Comparison of ENCODE assay signal across 18 mouse cellular contexts in the genomic region with DNA sequence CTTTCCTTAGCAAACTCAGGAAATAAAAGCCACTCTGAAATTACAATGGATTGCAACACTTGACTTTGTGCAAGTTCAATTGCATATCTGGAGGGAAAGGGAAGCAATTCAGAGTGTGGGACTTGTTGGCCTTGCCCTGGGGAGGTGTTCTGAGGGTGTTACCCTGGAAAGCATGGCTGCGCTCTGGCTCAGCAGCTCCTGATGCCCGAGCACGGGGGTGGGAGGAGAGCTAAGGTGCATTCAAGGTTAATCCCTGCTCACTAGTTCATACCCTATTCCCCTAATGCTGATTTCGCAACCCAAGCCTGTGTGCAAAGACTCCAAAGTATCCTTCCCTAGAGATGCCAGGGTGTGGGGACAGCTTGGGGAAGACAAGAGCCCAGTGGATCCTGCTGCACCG. TPM values are rescaled to one million over a fixed set of nuclear protein-coding genes. Genes with fewer than 3 reads are reported as not detected.
DNase-seq lines count a peak whose midpoint lies in the region; ATAC-seq lines count a peak whose summit lies in the region.
"Had no signal": no experiment of that assay in that cellular context is flagged by ENCODE, and none has a peak within 500 bp of the region (broad histone marks: within the 10 kb centered on the region; RNA-seq: fewer than 3 reads in every experiment).

No protein-coding gene starts in this region.

- DNase-seq in adrenal gland, adult 2 months, result peak; percentile 22
- no peak for DNase-seq in adrenal gland, adult 8-10 months
- DNase-seq in kidney, postnatal 14 days, result peak; percentile 47
- DNase-seq in kidney, postnatal 4 days, result no peak
- DNase-seq in 416B (ENCODE audit: low read depth), result peak; percentile 20
- peak; percentile 94 for DNase-seq in gonadal fat pad, adult 2 months (ENCODE audit: low read depth)
- DNase-seq in forebrain, embryonic 11.5 days (ENCODE audit: low spot score), result no peak
- DNase-seq: cerebellum, adult 8-10 months; gastrocnemius, postnatal 10 days; kidney, adult 18-20 months; midbrain, embryonic 14.5 days; thymus, postnatal 25 days had no signal

- H3K4me3 ChIP-seq in forebrain, embryonic 11.5 days (ENCODE audit: low read depth, low read length), result no peak overlapping the region
- H3K4me3 ChIP-seq: embryonic facial prominence, embryonic 10.5 days; forebrain, embryonic 13.5 days; heart, adult 2 months; layer of hippocampus, adult 2 months; liver, embryonic 15.5 days had no signal

- no peaks in the 10 kb centered on the region for H3K36me3 ChIP-seq in forebrain, embryonic 11.5 days (ENCODE audit: control insufficient read depth, insufficient read depth, low read length)
- H3K36me3 ChIP-seq: liver, embryonic 15.5 days had no signal

- H3K27me3 ChIP-seq in forebrain, embryonic 11.5 days (ENCODE audit: control insufficient read depth, insufficient read depth, low read length), result no peaks in the 10 kb centered on the region
- H3K27me3 ChIP-seq: CH12.LX; forebrain, embryonic 13.5 days; liver, embryonic 15.5 days had no signal

- H3K9me3 ChIP-seq in forebrain, embryonic 11.5 days (ENCODE audit: control insufficient read depth, low read length), result no peaks in the 10 kb centered on the region
- H3K9me3 ChIP-seq: embryonic facial prominence, embryonic 10.5 days; forebrain, embryonic 13.5 days; liver, embryonic 15.5 days had no signal

- ATAC-seq in forebrain, embryonic 11.5 days (replicated peaks; ENCODE audit: low FRiP score), result no peak
- ATAC-seq: forebrain, embryonic 13.5 days had no signal

- no peak overlapping the region for H3K9ac ChIP-seq in forebrain, embryonic 11.5 days (ENCODE audit: low read length)
- H3K9ac ChIP-seq: forebrain, embryonic 13.5 days; liver, embryonic 15.5 days had no signal

- no peaks in the 10 kb centered on the region for H3K4me1 ChIP-seq in forebrain, embryonic 11.5 days (replicated peaks; ENCODE audit: control insufficient read depth, insufficient read depth, low read length)
- H3K4me1 ChIP-seq: forebrain, embryonic 13.5 days; liver, embryonic 15.5 days had no signal

- 73% methylated on average over 5 of the region's 5 CpGs for WGBS in forebrain, embryonic 11.5 days

- no peak overlapping the region for H3K27ac ChIP-seq in forebrain, embryonic 11.5 days (ENCODE audit: low read depth, low read length)
- H3K27ac ChIP-seq: embryonic facial prominence, embryonic 10.5 days; forebrain, embryonic 13.5 days; heart, adult 2 months; layer of hippocampus, adult 2 months; liver, embryonic 15.5 days had no signal

- H3K4me2 ChIP-seq in forebrain, embryonic 11.5 days (ENCODE audit: low read depth, low read length, severe bottlenecking), result no peak overlapping the region
- H3K4me2 ChIP-seq: forebrain, embryonic 13.5 days; liver, embryonic 15.5 days had no signal

RNA-seq across cellular contexts. Expression of gene Batf, which starts 42.7 kb away (rescaled TPM):
- under 1 TPM; 0.41 to 0.81 TPM for total RNA-seq in adrenal gland, adult 2 months (2021)
- polyA plus RNA-seq in adrenal gland, adult 2 months (2012; rRNA removed), result 0.44 and 1.9 TPM in 2 replicates
- 1 to 10 TPM in 2 of 4 experiments, under 1 TPM in 2; 0.38 to 2.4 (median 1.1) TPM for total RNA-seq in adrenal gland, adult 8-10 months (2022)
- 0.77 and 1.3 TPM in 2 replicates for polyA plus RNA-seq in gonadal fat pad, adult 2 months (2012; rRNA removed)
- 1.3 and 1.5 TPM in 2 replicates for polyA plus RNA-seq in forebrain, embryonic 11.5 days (2014; fragmentation: Nextera tagmentation; extraction: Ambion mirVana)

RNA-seq across cellular contexts. Expression of gene Jdp2, which starts 44.9 kb away (rescaled TPM):
- total RNA-seq in adrenal gland, adult 2 months (2021), result 10 to 100 TPM; 17.6 to 22.1 TPM
- polyA plus RNA-seq in adrenal gland, adult 2 months (2012; rRNA removed), result 16.3 and 16.9 TPM in 2 replicates
- 10 to 100 TPM; 13.0 to 20.5 (median 15.2) TPM for total RNA-seq in adrenal gland, adult 8-10 months (2022)
- polyA plus RNA-seq in gonadal fat pad, adult 2 months (2012; rRNA removed), result 8.5 and 9.0 TPM in 2 replicates
- 0.31 TPM in 2 replicates for polyA plus RNA-seq in forebrain, embryonic 11.5 days (2014; fragmentation: Nextera tagmentation; extraction: Ambion mirVana)
- polyA plus RNA-seq: forebrain, embryonic 13.5 days had no signal

Comparison
In these comparisons a context has a peak if more than half of its experiments do, and no peak if none do; other contexts are left out.
1. DNase-seq: peak in adrenal gland, adult 2 months (single experiment), kidney, postnatal 14 days (single experiment), 416B (single experiment) and gonadal fat pad, adult 2 months (single experiment); none in adrenal gland, adult 8-10 months (single experiment), kidney, postnatal 4 days (0 of 2) and forebrain, embryonic 11.5 days (single experiment).